Mouse (Mus musculus) right cerebral cortex, postnatal 10 days (tissue): ENCODE results near the gene Cep131.

Source experiments
- DNase-seq, 2 experiments: peaks; one replicate each; pipeline ENCODE4 v3.0.0; 2021; ENCODE audit warnings: low spot score in 2 of 2

Cep131 gene

DNA sequence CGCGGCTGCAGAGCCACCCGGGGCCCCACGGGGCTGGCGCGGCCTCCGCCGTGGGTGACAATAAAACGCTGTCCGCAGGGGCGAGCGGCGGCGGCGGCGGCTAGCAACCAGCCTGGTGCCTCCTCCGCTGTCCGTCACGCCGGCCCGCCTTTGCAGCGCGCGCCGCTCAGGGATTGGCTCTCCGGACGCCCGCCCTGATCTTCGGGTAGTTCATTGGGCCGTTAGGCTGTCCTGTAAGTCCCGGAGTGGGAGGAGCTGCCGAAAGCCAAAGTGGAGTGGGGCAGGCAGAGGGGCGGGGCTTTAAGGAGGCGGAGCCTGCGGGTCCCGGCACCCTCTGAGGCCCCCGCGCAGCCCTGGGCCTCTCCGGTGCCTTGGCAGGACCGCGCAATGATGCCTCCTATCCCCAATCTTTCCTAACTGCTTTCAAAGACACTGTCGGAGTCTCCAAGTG lies at the start of gene Cep131:
Gene Cep131, minus strand, starts transcription at position 126 of the 451 bp plus-strand sequence.
- peak; percentile 98 to 99 for DNase-seq

GRCm38 (mm10) chr11:120136195-120136594 lies 49.6 kb upstream of the Cep131 start:
- DNase-seq, result no peak

- DNase-seq, result no peak
Observed at GRCm38 (mm10) chr11:120134847-120135530, 48.4 kb upstream of the Cep131 start.

DNA sequence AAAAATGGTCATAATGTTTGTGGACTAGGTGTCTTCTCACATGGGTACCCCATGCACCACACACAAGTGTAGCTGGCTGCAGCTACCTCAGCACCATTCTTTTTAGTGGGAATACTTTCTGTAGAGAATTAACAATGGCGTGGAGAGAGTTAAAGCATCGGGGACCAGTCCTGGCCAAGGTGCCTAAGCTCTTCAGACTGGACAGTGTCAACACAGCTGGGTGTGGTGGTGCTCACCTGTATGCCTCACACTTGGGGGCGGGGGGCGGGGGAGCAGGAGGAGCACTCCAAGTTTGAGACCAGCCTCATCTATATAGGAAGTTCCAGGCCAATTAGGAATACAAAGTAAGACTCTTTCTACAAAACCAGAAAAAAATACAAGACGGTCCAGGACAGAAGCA lies 47.5 kb upstream of the Cep131 start:
- no peak for DNase-seq

- no peak for DNase-seq
Observed at GRCm38 (mm10) chr11:120129281-120129680, 42.7 kb upstream of the Cep131 start.

DNA sequence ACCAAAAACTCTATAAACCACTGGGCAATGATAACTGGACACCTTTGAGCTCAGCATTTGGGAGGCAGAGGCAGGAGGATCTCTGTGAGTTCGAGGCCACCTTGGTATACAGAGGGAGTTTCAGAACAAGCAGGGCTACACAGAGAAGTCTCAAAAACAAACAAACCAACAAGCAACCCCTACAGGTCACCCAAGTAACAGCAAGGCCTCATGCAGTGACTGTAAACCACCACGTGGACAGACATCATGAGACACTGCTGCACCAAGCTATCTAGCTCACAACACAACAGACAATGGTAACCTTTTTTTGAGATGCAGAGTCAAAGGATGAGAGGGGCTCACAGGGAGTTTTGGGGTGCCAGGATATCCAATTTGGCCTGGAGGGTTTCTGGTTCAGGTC lies 40.2 kb upstream of the Cep131 start:
- DNase-seq, result no peak

- DNase-seq, result no peak
Observed at GRCm38 (mm10) chr11:120122126-120122525, 35.5 kb upstream of the Cep131 start.

DNA sequence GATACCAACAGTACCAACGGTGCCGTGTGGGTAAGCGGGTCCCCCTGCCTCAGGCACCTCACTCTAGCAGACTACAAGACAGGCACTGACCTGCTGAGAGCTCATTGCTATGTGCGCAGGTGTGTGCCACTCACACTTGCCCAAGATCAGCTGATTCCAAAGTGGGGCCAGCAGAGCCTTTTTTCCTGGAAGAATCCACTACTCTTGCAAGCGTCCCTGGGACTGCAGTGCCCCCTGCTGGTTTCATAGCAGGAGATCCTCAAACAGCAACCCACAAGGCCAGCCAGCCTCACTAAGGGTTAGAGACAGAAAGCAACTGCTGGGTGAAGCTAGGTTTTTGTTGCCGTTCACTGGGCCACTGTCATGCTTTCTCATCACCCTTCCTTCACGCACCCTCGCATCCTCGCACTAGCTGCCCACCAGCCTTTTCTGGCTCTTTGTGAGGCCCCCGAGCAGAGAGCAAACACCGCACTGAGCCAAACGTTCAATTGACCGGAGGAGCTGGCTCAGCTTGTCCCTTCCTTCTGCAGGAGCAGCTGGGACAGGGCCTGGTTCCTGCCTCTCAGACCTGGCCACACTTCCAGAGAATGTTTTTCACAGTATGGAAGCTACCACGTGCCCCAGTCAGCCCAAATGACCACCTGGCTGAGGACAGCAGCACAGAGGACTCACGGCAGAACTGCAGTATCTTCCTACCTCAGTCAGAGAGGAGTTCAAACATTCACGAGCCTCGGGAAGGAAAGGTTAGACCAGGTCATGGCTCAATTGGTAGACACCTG lies 34.2 kb upstream of the Cep131 start:
- DNase-seq, result peak; percentile 75 to 87

DNA sequence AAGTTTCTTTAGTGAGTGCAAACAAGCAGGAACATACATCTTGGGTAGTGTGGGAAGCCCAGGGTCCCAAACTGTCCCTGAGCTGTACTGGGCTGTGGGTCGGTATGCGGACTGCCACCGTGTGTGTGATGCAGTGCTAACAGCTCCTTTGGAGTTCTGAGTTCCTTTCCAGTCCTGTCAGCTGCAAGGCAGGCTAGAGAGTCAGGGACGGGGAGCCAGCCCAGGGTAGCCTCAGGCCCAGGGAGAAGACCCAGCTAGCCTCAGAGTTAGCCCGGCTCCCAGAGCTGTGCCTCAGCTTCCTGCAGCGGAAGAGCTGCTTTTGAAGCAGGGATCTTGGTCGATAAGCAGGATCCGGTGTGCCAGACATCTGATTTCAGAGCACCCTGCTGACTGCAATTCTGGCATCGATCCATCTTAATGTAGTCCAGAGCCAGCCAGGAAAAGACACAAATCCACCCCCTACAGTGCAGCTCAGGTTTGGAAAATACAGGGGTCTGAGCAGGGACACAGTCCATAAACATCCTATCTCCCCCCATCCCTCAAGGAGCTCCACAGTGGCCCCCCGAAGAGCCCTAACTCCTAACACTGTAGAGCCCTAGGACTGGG lies 33.4 kb upstream of the Cep131 start:
- no peak for DNase-seq

GRCm38 (mm10) chr11:120119108-120119507 lies 32.5 kb upstream of the Cep131 start:
- DNase-seq, result no peak

GRCm38 (mm10) chr11:120117626-120118025 lies 31.0 kb upstream of the Cep131 start:
- DNase-seq, result no peak

DNA sequence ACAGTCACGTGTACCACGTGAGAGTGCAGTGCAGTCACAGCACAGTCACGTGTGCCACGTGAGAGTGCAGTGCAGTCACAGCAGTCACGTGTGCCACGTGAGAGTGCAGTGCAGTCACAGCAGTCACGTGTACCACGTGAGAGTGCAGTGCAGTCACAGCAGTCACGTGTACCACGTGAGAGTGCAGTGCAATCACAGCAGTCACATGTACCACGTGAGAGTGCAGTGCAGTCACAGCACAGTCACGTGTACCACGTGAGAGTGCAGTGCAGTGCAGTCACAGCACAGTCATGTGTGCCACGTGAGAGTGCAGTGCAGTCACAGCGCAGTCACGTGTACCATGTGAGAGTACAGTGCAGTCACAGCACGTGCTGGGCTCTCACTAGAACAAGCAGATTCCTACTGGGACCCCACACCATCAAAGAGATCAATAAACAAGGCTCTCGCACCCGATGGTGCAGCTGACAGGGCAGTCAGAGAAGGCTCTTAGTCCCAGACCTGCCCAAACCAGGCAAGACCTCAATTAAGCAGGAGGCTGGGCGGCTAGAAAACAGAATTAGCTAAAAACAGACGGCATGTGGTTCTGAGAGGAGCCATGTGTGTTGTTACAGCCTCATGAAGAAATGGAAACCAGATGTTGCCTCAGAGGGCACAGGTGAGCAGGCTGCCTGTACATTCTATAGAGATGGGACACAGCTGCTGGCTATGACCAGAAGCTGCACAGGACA lies 28.0 kb upstream of the Cep131 start:
- no peak for DNase-seq

GRCm38 (mm10) chr11:120112136-120112535 lies 25.5 kb upstream of the Cep131 start:
- no peak for DNase-seq

GRCm38 (mm10) chr11:120111033-120111432 lies 24.4 kb upstream of the Cep131 start:
- DNase-seq, result peak in 1 of 2 experiments; percentile 81

DNA sequence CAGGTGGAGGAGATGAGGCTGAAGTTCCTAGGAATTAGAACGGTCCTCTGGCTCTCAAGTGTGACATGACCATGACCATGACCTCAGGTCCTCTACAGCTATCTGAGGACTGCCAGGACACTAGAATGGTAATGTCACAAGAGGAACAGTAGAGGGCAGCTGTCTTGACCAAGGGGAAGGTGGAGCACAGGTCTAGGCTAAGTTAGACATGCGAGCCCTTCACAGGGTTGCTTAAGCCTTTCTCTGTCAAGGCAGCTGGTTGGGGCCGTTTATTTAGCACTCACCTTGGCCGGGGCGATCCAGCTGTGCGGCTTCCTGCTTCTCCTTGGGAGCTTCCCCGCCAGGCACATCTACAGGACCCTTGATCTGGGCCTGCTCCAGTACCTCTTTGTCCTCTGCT lies 23.9 kb upstream of the Cep131 start:
- DNase-seq, result no peak

DNA sequence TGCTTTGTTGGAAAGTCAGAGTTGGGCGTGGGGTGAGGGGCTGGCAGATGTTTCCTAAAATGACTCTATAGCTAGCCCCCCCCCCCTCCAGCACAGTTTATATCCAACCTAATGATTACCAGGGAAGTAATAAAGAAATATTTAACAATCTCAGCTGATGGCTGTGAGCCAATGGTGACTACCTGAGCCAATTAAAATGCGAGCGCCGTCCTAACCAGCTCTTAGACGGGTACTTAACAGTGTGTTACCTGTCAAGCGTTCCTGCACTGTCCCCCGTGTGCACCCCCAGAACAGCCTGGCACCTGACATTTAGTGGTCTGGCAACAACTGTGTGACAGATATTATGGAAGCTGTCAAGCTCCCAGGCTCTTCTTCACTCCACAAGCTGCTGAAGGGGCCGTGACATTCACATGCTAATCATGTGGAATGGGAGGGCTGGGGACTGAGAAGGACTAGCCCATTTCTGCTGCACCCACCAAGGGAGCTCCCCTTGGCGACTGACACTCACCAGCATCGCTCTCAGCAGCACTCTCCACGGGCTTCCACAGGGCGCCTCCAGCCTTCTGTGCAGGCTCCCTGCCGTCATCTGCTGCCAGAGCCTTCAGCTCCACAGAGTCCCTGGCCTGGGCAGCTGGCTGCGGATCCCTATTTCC lies 23.1 kb upstream of the Cep131 start:
- DNase-seq, result no peak

DNA sequence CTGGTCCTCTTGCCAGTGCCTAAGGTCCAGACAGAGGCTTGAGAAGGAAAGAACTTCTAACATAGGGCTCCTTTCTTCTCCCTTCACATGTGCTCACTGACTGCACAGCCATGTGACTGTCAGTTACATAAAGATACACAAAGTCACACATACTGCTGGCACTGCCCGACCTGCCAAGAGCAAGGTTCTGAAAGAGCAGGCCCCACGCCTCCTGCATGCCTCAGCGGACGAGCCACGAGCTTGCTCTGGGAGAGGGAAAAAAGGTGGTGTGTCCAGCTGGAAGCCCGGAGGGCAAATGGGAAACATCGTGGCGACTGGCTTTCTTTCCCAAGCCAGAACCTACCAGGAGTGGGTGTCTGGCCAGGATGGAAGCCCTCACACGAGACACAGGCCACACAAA lies 21.2 kb upstream of the Cep131 start:
- no peak for DNase-seq

DNA sequence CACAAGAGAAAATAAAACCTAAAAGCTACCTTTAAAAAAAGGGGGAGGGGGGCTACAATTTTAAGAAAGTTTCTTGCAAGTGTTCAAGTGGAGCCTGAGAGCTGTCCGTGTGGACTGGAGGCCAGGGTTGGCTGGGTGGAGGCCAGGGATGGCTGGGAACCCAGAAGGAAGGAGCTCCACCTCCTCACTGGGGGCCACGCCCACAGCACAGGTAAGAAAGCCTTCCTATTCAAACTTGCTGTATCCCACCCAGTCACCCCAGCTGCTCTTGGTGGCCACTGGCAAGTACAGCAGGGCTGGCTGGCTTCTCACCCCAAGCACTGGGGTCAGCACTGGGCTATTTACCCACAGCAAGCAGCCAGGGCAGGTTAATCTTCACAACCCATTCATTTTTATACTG lies 20.4 kb upstream of the Cep131 start:
- no peak for DNase-seq

DNA sequence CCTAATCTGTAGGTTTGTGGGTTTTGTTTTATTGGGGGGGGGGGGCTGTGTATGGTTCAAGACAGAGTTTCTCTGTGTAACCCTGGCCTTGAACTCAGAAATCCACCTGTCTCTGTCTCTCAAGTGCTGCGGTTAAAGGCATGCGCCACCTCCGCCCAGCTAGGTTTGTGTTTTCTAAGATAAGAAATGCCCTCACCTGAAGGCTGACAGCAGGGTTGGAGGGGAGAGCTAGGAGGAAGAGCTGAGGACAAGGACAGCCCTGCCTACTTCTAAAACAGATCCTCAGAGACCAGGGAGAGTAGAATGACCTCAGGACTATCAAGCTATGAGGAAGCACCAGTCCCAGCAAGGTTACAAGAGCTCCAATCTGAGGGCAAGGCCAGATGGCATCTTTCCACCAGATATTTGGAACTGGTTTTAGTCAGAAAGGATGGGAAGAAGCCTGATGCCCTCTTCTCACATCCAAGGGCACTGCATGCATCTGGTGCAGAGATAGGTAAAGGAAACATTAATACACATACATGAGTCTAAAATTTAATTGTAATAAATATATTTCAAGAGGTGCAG lies 16.9 kb upstream of the Cep131 start:
- DNase-seq, result no peak

DNA sequence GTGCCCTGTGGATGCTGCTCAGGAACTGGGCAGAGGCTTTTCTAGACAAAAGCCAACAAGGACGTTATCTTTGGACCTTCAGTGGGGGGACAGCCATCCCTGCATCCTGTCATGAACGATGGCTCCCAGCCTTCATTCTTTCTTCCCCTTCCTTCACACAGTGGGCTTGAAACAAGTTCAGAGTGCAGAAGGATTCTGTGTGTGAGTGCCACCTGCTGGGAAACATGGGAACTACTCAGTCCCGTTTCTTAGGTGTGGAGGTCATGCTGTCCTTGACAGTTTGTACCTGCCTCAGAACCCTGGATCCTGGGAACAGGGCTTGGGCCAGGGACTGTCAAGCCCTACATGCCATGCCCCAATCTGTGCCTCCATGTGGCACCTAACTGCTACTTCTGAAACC lies 14.4 kb upstream of the Cep131 start:
- DNase-seq, result peak; percentile 76 to 78
